Mouse (Mus musculus): ENCODE results near the gene Cnp.
"Not testable (repeated sequence)": the region's sequence is repeated elsewhere in the genome, so short reads cannot be mapped to it uniquely, and the experiment has no call there.

Gene Cnp

DNA sequence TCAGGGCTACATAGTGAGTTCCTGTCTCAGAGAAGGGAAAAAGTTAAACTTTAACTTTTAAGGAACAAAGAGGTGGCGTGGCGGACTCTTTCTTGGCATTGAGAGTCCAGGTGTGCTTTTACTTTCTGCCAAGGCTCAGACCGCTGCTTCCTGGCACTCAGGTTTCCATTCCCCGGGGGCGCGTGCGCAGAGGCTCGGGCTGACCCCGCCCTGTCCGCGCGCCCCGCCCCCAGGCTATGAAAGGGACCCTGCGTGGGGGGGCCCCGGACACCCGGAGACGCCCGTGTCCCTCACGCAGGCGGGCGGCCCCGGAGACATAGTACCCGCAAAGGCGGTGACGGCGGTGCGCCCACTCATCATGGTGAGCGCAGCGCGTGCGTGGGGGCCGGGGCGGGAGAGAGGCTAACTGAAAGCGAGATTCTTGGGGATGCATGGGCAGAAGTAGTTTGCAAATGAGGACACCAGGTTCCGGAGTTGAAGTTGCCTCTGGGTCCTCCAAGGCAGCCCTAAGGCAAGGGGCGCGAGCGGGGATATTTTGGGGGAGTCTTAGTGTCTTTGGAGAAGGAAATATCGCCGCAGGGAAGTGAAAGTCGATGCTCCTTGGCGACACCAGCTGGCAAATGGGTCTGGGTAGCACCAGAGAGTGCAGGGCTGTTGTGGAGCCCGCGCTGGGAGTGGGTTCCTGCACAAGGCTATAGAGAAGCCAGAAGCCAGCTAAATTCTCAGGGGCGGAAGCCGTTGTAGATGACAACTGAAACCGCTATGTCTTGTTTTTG, at the start of gene Cnp:
Cnp (plus strand) TSS at position 197 of the 776 bp plus-strand sequence.
- peak; percentile 57 to 65 for DNase-seq (ENCODE audit: low read depth in 2 of 2, low spot score in 2 of 2)

DNA sequence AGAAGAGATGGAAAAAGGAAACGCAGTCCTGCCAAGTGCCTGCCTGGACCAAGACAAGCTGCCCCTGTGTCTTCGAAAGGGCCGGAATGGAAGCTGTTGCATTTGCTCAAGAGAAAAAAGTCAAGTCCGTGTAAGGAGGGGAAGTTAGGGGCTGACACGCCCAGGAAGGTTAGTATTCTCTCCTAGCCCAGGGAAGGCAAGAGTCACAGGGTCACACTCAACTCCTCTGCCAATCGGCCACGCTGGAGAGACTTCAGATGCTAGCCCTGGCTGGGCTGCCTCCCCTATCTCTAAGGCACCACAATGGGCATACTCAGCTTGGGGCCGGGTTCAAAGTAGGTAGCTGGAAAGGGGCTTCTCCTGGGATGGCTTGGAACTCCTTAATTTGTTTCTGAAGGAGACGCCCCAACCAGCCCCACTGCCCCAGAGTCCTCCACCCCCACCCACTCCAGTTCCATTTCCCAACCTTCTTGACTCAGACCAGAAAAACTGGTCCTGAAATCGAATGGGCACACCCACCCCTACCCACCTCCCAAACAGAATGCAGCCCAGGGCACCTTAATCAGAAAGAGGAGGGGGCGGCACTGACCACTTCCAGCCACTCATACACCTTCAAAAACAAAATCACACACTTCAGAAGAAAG, 49.6 kb upstream of the Cnp start:
- no peak for DNase-seq (ENCODE audit: low read depth in 2 of 2, low spot score in 2 of 2)

DNA sequence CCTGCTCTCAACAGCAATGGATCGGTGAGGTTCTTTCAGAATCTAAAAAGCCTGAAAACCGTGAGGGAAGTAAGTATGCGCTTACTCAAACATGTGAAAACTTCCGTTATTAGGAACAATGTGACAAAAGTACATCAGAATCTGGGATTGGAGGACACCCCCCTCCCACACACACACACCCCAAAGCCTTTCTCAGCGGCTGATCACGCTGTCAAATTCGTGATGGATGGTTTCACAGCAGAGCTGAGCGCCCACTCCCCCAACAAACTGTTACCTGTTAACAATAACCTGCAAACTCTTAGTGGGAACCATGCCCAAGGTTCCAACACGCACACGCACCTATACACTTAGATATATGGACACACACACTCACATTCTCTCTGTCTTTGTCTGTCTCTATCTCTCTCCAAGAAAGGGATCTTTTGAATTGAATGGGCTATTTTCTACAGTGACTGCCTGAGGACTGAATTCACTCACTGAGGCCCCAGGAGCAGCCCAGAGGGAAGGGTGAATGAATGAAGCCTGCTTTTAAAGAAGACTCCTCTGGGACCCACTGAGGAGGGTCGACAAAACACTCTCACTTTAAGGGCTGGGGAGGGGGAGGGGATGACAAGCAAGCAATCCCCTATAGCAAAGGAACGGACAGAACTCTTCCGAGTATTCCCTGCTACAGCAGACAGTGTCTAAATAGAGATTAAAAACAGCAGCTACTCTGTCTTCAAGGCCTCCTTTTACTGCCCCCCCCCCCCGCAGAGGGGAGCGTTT, 48.5 kb upstream of the Cnp start:
- DNase-seq (ENCODE audit: low read depth in 2 of 2, low spot score in 2 of 2) = no peak

DNA sequence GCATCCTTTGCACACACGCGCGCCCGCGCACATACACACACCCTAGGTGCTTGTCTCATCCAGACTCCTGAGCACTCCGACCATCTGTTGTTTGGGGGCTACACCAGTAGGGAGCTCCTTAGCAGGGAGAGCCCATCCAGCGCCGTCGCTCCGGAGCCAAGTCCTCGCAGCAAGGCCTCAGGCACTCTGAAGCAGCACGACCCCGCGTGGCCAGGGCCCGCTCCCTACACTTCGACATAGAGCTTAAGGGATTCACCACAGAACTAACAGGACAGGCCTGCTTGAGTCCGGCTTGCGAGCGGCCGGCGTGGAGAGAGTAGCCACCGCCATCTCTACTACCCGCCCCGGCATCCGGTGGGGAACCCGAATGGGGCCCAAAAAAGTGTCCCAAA, 47.6 kb upstream of the Cnp start:
- peak in 1 of 2 experiments; percentile 40 for DNase-seq (ENCODE audit: low read depth in 2 of 2, low spot score in 2 of 2)

DNA sequence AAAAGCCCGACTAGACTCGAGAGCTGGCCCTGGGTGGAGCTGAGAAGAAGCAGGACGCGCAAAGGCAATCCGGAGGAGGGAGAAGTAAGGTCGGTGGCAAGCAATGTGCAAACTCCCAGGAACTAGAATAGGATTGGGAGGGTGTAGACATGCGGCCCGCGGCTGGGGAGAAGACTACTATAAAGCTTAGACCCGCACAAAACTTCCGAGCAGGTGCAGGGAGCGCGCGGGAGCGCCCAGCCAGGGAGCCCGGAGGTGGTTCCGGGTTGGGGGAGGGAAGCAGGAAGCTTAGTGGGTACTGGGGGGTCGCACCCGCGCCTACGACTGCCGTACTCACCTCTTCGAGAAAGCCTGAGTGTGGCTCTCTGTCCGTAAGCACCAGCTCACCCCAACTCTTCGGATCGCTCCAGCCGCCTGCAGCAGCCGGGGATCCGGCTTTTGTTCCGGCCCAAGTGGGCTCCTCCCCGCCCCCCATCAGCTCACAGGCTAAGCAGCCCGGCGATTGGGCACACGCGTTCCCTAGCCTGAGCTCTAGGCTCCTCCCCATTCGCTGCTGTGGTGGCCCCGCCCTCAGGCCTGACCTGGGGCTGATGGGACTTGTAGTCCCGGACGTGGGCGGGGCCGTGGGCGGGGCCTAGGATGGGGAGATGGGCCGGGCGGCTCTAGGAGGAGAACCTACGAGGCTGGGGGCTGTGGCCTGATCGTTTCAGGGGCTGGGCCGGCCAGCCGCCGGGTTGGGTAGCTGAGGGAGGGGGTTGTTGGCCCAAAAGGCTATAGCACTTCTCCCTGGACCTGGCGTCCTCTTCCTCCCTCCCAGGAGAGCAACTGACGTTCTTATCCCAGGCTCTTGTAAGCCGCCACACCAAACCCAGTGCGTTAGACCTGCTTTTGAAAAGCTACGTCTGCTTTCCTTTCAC, 47.0 kb upstream of the Cnp start, which contains the start of gene Acly:
Acly (minus strand) TSS at position 543 of the 917 bp plus-strand sequence.
- DNase-seq (ENCODE audit: low read depth in 2 of 2, low spot score in 2 of 2) = peak; percentile 96 to 97

DNA sequence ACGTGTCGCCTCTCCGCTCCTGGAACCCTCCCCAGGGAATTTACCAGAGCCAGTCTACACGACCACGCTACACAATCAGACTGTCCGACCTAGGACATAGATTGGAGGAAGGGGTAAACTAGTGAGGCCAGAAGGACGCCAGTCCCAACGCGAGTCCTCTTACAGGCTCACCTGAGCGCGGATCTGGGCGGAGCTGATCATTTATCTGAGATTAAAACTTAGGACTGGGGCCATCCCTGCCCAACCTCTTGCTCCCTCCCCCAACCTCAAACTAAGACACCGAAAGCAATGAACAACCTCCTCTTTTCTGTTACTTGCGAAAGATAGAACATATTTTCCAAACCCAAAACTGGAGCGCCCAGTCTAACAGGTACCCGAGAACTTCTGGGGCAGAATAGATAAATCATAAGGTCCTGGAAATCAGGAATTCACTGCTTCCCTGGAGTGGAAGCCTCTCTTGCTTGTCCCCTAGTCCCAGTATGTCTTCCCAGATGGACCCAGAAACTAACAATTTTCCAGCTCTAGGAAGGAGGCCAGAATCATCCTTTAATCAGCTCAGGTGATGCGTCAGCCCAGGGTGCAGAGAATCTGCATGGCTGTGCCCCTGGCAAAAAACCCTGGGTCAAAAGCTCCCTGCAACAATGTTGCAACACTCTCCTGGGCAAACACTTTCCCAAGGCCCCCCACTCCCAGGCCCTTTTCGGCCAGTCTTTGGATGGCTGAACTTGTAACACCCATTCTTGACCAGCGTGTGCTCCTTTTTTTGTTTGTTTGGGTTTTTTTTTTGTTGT, 46.1 kb upstream of the Cnp start:
- no peak for DNase-seq (ENCODE audit: low read depth in 2 of 2, low spot score in 2 of 2)

DNA sequence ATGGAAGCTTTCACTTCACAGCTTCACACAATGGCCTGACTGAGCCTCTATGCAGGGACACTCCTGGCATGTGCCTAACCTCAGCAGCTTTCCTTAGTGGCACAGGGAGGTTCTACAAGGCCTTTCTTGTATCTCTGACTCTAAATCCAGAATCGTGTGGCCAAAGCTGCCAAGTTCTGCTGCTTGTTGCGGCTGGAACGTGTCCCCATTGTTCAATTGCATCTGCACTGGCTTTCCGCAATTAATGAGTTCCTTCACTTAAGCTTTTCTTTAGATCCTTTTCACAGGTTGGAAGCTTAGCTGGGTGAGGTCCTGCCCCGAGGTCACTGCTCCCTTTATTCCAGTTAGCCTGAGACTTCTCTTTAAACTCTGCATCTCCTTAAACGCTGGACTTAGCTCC, 40.8 kb upstream of the Cnp start:
- DNase-seq (ENCODE audit: low read depth in 2 of 2, low spot score in 2 of 2) = no peak

DNA sequence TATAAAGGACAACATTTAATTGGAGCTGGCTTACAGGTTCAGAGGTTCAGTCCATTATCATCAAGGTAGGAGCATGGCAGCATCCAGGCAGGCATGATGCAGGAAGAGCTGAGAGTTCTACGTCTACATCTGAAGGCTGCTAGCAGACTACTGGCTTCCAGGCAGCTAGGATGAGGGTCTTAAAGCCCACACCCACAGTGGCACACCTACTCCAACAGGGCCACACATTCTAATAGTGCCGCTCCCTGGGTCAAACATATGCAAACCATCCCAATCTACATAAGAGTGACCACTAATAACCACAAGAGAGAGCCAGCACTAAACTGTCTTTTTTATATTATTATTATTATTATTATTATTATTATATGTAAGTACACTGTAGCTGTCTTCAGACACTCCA, 40.3 kb upstream of the Cnp start:
- not testable (repeated sequence) for DNase-seq (ENCODE audit: low read depth in 2 of 2, low spot score in 2 of 2)

DNA sequence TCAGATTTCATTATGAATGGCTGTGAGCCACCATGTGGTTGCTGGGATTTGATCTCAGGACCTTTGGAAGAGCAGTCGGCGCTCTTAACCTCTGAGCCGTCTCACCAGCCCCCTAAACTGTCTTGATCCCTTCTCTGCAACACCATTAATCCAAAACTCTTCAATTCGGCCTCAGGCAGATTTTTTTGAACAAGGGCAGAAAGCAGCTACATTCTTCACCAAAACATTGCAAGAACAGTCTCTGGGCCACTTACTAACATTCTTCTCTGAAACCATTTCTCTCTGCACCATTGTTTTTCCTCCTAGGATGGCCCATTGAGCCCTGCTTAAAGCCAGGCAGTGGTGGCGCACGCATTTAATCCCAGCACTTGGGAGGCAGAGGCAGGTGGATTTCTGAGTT, 39.9 kb upstream of the Cnp start:
- DNase-seq (ENCODE audit: low read depth in 2 of 2, low spot score in 2 of 2) = not testable (repeated sequence)

DNA sequence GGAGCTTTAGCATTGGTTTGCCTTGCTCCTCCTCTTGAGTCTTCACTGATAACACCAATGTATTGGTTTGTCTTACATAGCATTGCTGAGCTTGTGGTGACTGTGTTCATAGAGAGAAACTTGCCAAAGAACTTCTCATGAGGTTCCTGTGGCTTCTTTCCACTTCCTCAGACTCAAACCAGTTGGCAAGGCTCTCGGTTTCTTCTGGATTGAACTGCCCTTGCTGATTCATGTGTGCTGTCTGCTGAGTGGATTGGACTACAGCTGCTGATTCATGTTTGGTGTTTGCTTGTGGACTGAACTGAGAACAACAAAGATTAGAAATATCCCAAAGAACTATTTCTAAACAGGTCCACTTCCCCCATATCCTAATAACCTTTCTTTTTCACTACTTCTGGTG, 38.7 kb upstream of the Cnp start:
- no peak for DNase-seq (ENCODE audit: low read depth in 2 of 2, low spot score in 2 of 2)

DNA sequence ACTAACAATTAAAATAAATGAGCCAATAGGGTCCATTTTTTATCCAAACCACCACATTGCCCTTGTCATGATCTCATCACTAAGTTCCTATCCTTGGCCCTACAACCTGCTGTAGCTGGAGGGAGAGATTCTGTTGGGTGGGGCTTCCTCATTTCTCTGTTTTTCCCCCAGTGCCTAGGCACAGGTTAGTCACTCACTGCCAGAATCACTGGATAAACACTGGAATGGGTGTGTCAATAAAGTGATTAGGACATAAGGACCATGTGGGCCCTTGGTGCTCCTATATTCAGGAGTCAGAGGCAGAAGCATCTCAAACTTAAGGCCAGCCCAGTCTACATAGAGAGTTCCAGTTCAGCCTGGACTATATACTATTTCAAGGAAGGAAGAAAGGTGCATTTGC, 38.2 kb upstream of the Cnp start:
- no peak for DNase-seq (ENCODE audit: low read depth in 2 of 2, low spot score in 2 of 2)

DNA sequence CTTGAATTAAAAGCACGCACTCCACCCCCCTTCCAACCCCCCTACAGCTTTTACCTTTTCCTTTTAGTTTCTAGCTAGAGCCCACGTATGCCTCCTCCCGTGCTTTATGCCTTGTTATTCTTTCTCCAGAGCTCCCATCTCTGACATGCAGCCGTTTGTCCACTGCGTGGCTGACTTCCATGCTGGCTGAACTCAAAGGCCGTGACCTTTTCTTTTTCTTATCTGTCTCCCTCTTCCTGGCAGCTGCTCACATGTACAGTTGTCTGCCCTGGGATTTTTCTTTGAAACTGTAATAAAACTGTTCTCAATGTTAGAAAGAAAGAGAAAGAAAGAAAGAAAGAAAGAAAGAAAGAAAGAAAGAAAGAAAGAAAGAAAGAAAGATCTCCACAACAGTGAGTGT, 33.7 kb upstream of the Cnp start:
- no peak for DNase-seq (ENCODE audit: low read depth in 2 of 2, low spot score in 2 of 2)

DNA sequence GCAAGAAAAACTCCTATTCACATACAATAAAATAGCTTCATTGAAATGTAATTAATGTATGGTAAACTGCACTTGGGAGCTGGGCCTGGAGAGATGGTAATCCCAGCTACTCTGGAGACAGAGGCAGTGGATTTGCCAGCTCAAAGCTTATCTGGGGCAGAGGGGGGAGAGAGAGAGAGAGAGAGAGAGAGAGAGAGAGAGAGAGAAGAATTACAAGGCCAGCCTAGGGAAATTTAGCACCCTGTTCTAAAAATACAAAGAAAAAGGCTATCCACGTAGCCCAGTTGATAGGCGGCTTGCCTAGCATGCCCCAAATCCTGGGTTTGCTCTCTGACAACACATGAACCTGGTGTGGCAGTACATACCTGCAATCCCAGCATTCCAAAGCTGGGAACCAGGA, 33.1 kb upstream of the Cnp start:
- DNase-seq (ENCODE audit: low read depth in 2 of 2, low spot score in 2 of 2) = no peak

DNA sequence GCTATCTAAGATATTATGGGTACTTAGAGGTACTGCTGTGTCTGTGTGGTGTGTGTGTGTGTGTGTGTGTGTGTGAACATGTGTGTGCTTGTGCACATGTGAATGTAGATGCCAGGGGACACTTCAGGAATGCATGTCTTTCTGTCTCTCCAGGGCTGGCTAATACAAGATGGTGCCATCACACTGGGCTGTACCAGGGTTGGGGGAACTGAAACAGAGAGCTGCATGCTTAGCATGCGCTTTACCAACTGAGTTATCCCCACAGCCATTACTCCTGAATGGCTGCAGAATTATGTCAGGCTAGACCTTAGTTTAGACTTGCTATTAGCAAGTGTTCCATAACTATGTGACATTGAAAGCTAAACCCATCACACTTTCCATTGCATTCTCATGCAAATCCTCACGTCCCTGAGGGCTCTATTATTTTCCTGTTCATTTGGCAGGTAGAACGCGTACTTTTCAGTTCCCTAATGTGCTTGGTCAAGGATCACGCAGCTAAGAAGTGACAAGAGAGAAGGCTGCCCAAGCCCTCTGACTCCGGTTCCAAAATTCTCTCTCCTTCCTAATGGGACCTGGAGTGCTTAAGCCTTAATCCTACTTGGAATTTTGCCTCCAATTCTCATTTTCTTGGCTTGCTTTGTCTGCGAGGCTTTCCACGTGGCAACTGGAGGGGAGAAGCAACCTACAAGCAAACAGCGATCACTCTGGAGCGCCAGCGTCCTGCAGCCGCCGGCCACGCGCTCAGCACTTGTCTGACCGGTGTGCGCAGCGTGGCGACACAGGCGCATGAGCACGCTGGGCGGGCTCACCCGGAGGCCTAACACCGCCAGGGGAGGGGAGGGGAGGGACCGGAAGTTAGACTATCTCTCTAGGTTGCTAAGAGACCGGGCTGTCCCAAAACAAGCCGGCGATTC, 29.6 kb upstream of the Cnp start, which contains the start of gene Ttc25:
Ttc25 (plus strand) TSS at position 776 of the 914 bp plus-strand sequence.
- peak; percentile 39 to 51 for DNase-seq (ENCODE audit: low read depth in 2 of 2, low spot score in 2 of 2)

DNA sequence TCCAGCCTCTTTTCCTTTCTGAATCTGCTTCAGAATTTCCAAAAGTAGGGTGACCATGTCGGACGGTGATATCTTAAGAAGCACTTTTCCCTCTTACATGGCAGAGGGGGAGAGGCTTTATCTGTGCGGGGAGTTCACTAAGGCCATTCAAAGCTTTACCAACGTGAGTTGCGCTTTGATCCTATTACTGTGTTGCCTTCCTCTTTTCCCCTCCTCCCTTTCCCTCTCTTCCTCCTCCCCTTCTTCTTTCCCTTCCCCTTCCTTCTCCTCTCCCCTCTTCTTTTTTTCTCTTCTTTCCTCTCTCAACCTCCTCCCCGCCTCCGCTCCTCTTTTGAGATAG, 29.0 kb upstream of the Cnp start:
- no peak for DNase-seq (ENCODE audit: low read depth in 2 of 2, low spot score in 2 of 2)

DNA sequence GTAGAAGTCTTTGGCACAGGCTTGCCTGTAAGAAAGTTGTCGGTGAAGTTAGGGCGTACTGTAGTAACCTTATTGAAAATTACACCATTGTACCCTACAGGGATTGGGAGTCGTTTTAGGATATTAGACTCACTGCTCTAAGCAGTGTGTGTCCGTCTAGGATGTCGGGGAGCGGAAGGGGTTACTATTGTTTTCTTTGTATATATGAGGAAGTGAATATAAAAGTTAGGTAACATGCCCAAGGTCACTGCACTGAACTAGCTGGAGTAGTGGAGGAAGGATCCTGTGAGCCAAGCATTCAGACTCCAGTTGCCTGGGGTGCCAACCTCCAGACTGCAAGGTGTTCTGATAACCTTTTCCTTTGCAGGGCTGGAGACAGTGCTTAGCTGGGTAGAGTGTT, 27.7 kb upstream of the Cnp start:
- DNase-seq (ENCODE audit: low read depth in 2 of 2, low spot score in 2 of 2) = no peak

DNA sequence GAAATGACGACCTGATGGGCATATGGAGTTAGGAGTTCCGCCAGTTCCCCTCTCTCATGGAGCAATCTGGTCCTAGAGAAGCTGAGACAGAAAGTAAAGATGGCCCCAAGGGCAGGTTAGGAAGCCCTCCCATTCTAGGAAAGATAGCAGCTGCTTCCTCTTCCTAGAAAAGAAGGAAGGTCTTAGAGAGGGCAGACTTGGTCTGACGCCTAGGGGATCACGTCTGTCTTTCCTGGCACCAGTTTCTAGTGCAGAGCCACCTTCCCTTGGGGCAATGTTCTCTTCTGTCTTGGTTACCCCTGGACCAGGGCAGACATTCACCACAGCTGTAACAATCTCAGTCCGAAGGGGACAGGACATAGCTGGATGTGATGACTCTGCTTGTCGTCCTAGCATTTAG, 26.6 kb upstream of the Cnp start:
- no peak for DNase-seq (ENCODE audit: low read depth in 2 of 2, low spot score in 2 of 2)

DNA sequence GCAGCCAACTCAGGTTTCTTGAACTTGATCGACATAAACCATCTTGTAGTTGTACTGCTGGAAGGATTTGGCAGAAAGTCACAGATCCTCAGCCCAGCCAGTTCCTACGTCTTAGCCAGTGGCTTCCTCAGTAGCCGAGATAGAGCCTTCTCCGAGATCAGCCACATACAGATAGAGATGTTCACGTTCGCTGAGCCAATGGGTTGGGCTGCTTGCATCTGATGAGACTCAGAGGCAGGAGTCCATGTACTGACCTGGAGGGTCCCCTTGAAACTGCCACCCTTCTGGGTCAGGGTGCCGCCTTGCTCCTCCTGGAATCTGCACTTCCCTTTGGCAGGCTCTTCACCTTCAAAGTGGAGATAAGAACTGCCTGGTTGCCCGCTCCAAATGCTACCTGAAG, 25.2 kb upstream of the Cnp start:
- DNase-seq (ENCODE audit: low read depth in 2 of 2, low spot score in 2 of 2) = no peak

DNA sequence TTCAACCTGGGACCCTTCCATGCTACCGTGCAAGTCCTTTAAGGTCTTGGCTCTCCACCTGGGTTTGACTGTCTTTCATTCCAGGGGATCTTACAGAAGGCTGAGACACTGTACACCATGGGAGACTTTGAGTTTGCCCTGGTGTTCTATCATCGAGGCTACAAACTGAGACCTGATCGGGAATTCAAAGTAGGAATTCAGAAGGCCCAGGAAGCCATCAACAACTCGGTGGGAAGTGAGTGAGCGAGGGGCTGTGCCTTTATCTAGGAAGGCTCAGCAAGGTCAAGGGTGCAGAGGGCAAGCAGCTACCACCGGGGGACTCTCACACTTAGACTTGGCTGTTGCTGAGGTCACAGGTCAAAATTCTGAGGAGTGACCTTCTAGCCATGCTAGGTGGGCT, 24.6 kb upstream of the Cnp start:
- DNase-seq (ENCODE audit: low read depth in 2 of 2, low spot score in 2 of 2) = no peak
